Mouse (Mus musculus) intestine, postnatal 0 days (tissue): ENCODE data around the gene Cldn20. TPM values are rescaled to one million over a fixed set of nuclear protein-coding genes. Genes with fewer than 3 reads are reported as not detected.

Source experiments
- ATAC-seq: fragments of 200-750 bp; cut with Nextera tagmentation; 2 replicates; pipeline ENCODE4 v1.8.0; 2017; ENCODE audit warnings: mild to moderate bottlenecking, moderate TSS enrichment, moderate library complexity
- H3K27ac ChIP-seq: fragments of 300-500 bp; sonication (generic); 2 replicates; pipeline ENCODE4 v1.5.1; 2014; ENCODE audit warnings: mild to moderate bottlenecking, low read depth, low read length, moderate library complexity
- H3K27me3 ChIP-seq: fragments of 300-500 bp; sonication (generic); replicated peaks from 2 replicates; pipeline ENCODE4 v1.6.1; 2014; ENCODE audit warnings: low read length, mixed read lengths; ENCODE audit not compliant: control insufficient read depth, insufficient read depth
- H3K36me3 ChIP-seq: fragments of 300-500 bp; sonication (generic); 2 replicates; pipeline ENCODE4 v1.6.1; 2014; ENCODE audit warnings: mild to moderate bottlenecking, moderate library complexity; ENCODE audit not compliant: control insufficient read depth, insufficient read depth
- H3K4me1 ChIP-seq: fragments of 300-500 bp; sonication (generic); replicated peaks from 2 replicates; pipeline ENCODE4 v1.6.1; 2014; ENCODE audit warnings: antibody characterized with exemption, low read length, mixed read lengths; ENCODE audit not compliant: control insufficient read depth, insufficient read depth
- H3K4me2 ChIP-seq: fragments of 300-500 bp; sonication (generic); replicated peaks from 2 replicates; pipeline ENCODE4 v1.6.1; 2014; ENCODE audit warnings: low read depth, mild to moderate bottlenecking, moderate library complexity
- H3K4me3 ChIP-seq: fragments of 300-500 bp; sonication (generic); 2 replicates; pipeline ENCODE4 v1.5.1; 2014; ENCODE audit warnings: low read depth, low read length
- H3K9ac ChIP-seq: fragments of 300-500 bp; sonication (generic); 2 replicates; pipeline ENCODE4 v1.6.1; 2014; ENCODE audit warnings: mild to moderate bottlenecking, low read depth, low read length
- H3K9me3 ChIP-seq: fragments of 300-500 bp; sonication (generic); 2 replicates; pipeline ENCODE4 v1.6.1; 2016; ENCODE audit warnings: mixed run types; ENCODE audit not compliant: control insufficient read depth
- CTCF ChIP-seq: sonication (generic); IDR thresholded peaks from 2 replicates; pipeline ENCODE4 v1.5.1; 2016; ENCODE audit warnings: low read depth, mild to moderate bottlenecking, control low read depth, antibody characterized with exemption, moderate library complexity
- WGBS: fragments of 180-500 bp; shearing (Covaris S2); extraction: QIAGEN DNeasy Blood & Tissue Kit; methylation state at CpG from one replicate; pipeline ENCODE4 v1.1.7; 2014; 5-methylcytosine and 5-hydroxymethylcytosine counted together
- polyA plus RNA-seq: library from polyadenylated mRNA; unstranded; fragments of >200 nt; fragmentation: Nextera tagmentation; extraction: Ambion mirVana; gene quantifications from 2 replicates; pipeline ENCODE4 v1.2.1, GENCODE M21; 2015

Cldn20 gene
- polyA plus RNA-seq, 1 experiment from 2014 or later, result not detected

DNA sequence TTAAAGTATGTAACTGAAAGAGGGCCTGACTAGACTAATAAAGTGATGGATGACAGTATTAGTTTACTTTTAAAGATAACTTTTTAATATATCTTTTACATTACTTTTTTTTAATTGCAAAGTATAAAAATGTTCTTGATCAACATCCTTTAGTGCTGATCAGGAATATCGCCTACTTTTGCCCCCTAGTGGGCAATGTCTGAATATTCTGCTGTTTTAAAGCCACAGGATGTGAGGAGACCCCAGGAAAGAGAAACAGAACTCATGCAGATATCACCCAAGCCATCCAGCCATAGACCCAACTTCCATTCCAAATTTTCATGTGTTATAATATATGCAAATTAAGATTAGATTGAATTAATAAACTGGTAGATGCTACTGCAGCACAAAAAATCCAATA lies 1.1 kb downstream of the Cldn20 start:
- TF ChIP-seq CTCF, result peak; percentile 69
- no peak overlapping the region for H3K4me3 ChIP-seq
- H3K9ac ChIP-seq, result no peak overlapping the region
- H3K27ac ChIP-seq, result no peak overlapping the region
- ATAC-seq, result no peak
- peaks cover 15% of the 10 kb centered on the region; the same call in 1 of the 2 replicates for H3K36me3 ChIP-seq
- H3K4me1 ChIP-seq, result no peaks in the 10 kb centered on the region
- H3K27me3 ChIP-seq, result no peaks in the 10 kb centered on the region
- WGBS, result 40% methylated on average over 1 of the region's 1 CpGs
- no peak overlapping the region for H3K4me2 ChIP-seq
- H3K9me3 ChIP-seq, result no peaks in the 10 kb centered on the region

- no peak for TF ChIP-seq CTCF
- no peak overlapping the region for H3K4me3 ChIP-seq
- H3K4me1 ChIP-seq, result no peaks in the 10 kb centered on the region
- no peaks in the 10 kb centered on the region for H3K9me3 ChIP-seq
- H3K4me2 ChIP-seq, result no peak overlapping the region
- H3K27me3 ChIP-seq, result no peaks in the 10 kb centered on the region
- no peak for ATAC-seq
- no peak overlapping the region for H3K27ac ChIP-seq
- peaks cover 22% of the 10 kb centered on the region for H3K36me3 ChIP-seq
- no peak overlapping the region for H3K9ac ChIP-seq
- 92% methylated on average over 2 of the region's 2 CpGs for WGBS
These were observed 8.0 kb downstream of the Cldn20 start for GRCm38 (mm10) chr17:3540304-3540703.

- no peaks in the 10 kb centered on the region for H3K4me1 ChIP-seq
- ATAC-seq, result no peak
- no peak overlapping the region for H3K27ac ChIP-seq
- H3K4me3 ChIP-seq, result no peak overlapping the region
- H3K9me3 ChIP-seq, result no peaks in the 10 kb centered on the region
- H3K9ac ChIP-seq, result no peak overlapping the region
- peaks cover 22% of the 10 kb centered on the region for H3K36me3 ChIP-seq
- WGBS, result 80% methylated on average over 5 of the region's 5 CpGs
- no peak for TF ChIP-seq CTCF
- H3K4me2 ChIP-seq, result no peak overlapping the region
- H3K27me3 ChIP-seq, result no peaks in the 10 kb centered on the region
These were observed 8.7 kb downstream of the Cldn20 start for GRCm38 (mm10) chr17:3541033-3541432.

- Histone ChIP-seq H3K36me3 (peaks cover 10% of the 10 kb centered on the region; the same call in 1 of the 2 replicates), H3K4me1 (no peaks in the 10 kb centered on the region), H3K4me3 (no peak overlapping the region), H3K27me3 (no peaks in the 10 kb centered on the region), H3K4me2 (no peak overlapping the region), H3K27ac (no peak overlapping the region), H3K9me3 (no peaks in the 10 kb centered on the region), H3K9ac (no peak overlapping the region)
- TF ChIP-seq CTCF, result no peak
- ATAC-seq, result no peak
- 56% methylated on average over 7 of the region's 7 CpGs for WGBS
These were observed 15.4 kb downstream of the Cldn20 start for GRCm38 (mm10) chr17:3547725-3548124.

DNA sequence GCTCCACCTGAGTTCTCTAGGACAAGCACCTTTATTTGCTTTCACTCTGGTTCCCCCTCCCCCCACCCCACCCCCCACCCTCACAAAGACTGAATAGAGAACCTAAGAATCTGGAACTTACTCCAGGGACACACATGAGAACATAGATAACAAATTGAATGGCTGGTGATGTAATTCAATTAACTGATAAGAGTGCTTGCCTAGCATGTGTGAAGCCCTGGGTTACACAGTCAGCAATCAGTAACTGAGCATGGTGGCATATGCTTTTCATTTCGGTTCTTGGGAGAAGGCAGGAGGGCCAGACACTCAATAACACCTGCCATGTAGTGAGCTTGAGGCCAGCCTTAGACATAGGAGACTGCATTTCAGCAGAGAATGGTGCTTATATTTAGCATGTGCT lies 23.9 kb downstream of the Cldn20 start:
- 42% methylated on average over 1 of the region's 1 CpGs for WGBS
- Histone ChIP-seq H3K27ac (no peak overlapping the region), H3K9me3 (no peaks in the 10 kb centered on the region), H3K36me3 (peaks cover 4% of the 10 kb centered on the region; the same call in 1 of the 2 replicates), H3K9ac (no peak overlapping the region), H3K4me1 (0 out of 2 replicates have a peak, but pooled peaks cover 7% of the 10 kb centered on the region), H3K4me2 (no peak overlapping the region; the same call in 1 of the 2 replicates), H3K4me3 (no peak overlapping the region), H3K27me3 (no peaks in the 10 kb centered on the region)
- ATAC-seq, result 0 out of 2 replicates have a peak, but pooled peaks have one; percentile 14
- TF ChIP-seq CTCF, result no peak

DNA sequence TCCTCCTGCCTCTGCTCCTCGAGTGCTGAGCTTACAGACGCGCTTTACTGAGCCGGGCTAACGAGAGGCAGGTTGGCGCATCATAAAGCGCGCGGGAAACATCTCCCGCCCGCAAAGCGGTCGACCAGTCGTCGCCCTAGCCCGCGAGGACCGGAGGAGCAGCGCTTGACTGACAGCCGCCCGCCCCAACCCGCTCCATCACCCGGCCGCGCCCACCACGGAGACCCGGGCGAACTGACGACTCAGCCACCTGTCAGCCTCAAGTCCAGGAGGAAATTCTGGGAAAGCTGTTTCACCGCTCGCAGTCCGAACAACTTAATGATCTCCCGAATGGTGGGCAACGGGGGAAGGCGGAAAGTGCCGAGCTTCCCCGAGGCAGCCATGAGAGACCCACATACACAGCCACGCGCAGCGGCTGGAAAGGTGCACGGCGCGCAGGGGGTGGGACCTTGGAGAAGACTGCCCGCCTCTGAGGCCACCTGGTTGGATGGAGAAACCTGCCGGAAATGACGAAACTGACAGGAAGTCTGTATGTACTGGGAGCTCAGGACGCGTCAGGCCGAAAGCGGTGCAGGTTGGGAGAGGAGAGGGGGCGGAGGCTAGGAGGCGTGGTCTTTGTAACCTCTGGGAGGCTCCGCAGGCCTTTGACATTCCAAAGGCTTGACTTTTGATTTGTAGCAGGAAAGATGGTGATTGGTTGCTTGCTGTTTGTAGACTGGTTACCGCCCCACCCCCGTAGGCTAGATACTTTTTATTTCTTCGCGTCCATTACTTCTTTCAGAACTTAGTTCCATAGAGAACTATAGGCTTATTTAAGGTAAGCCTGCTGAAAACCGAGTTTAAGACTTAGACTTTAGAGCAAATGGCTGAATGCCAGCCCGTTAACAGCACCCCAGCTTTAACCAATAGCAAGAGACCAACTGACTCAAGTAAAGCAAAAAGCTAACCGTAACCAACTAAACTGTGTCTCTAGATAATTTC lies 25.3 kb downstream of the Cldn20 start, which contains the start of gene Tfb1m:
Tfb1m (minus strand) TSS at position 451 of the 981 bp plus-strand sequence.
- TF ChIP-seq CTCF, result 0 out of 2 replicates have a peak, but pooled peaks have one; percentile 1
- Histone ChIP-seq H3K36me3 (0 out of 2 replicates have a peak, but pooled peaks cover 4% of the 10 kb centered on the region), H3K27ac (peak within 1 kb of the TSS; percentile 63), H3K4me2 (peak within 1 kb of the TSS; percentile 71), H3K9me3 (no peaks in the 10 kb centered on the region), H3K4me1 (0 out of 2 replicates have a peak, but pooled peaks cover 7% of the 10 kb centered on the region), H3K27me3 (no peaks in the 10 kb centered on the region), H3K9ac (peak within 1 kb of the TSS; percentile 41; the same call in 1 of the 2 replicates), H3K4me3 (peak within 1 kb of the TSS; percentile 52)
- WGBS, result under 1% methylated on average over 60 of the region's 60 CpGs
- peak; percentile 100 for ATAC-seq
